Mouse (Mus musculus) B cell, adult (primary cell): ENCODE measurements around the gene Supt5. TPM values are rescaled to one million over a fixed set of nuclear protein-coding genes. Genes with fewer than 3 reads are reported as not detected.

Experiments
- total RNA-seq: library from RNA; stranded (reverse); gene quantifications from 4 replicates; pipeline ENCODE4 v1.2.4, GENCODE M21; 2023; ENCODE audit not compliant: inconsistent age

Gene Supt5
- total RNA-seq, result 158 to 171 TPM (median 163 TPM) in 4 replicates

GRCm38 (mm10) chr7:28338108-28338998, at the start of gene Supt5:
Gene Supt5, minus strand, starts transcription at chr7:28338746.

GRCm38 (mm10) chr7:28380237-28381016, 41.9 kb upstream of the Supt5 start, which contains the start of gene Zfp36:
Gene Zfp36, minus strand, starts transcription at chr7:28380253.

DNA sequence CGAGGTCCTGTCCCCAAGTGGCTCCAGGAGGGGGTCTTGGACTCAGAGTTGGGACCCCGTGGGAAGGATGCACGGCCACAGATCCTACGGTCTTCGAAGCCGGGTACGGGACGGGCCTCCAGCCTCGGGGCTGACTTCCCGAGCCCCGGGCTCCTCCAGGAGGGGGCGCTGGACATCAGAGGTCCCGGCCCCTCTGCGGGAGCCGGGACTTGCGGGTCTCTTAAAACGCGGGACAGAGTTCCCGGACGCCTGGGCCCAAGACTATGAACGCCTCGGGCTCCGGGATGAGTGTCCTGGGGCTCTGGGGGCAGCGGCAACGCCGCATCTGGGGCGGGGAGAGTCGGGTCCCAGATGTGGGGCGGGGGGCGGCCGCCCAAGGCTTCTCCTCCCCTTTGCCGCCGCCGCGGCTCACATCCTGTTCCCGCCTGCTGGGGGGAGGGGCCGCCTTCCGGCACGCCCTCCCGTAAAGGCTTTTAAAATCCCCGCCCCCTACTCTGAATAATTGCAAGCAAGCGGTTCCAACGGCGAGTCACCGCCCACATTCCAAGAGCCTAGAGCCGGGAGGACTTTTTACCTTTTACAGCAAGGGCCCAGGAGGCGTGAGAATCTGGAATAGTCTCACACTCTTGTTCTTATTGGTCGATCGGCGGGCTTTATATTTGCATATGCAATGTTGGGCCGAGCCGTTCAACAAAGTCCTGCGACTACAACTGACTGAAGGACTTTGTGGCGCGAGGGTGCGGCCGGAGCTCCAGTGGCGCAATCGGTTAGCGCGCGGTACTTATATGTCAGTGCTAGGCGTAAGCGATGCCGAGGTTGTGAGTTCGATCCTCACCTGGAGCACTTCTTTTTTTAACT, 33.9 kb upstream of the Supt5 start, which contains the start of gene Plekhg2:
Plekhg2 (minus strand) TSS at position 349 of the 858 bp plus-strand sequence.

GRCm38 (mm10) chr7:28350155-28350883, 11.8 kb upstream of the Supt5 start, which contains the start of gene Rps16:
Gene Rps16, plus strand, starts transcription at chr7:28350652.

DNA sequence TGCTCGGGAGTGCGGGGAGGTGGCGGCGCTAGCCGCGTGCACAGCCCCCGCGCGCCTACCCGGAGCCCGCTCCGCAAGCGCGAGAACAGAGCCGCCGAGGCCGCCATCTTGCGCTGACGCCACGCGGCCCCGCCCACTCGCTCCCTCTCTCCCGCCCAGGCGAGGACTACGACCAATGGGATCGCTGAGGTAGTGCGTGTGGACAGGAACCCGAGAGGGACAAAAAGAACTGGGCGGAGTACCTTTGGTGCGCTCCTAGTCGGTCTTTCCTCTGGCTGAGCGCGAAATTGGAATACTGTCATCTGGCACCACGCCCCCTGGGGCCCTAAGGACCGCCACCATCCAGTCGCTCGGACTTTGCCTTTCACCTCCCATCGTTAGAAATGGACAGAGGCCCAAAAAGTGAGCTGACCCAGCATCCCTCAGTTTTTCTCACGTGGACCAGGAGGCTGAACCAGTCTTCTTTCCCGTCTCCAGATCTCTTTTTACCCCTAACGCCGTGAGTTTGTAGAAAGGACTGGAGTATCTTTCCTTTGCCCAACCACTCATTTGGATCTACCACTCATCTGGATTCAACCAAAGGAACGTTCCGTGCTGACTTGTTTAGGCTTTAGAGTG, 26.5 kb downstream of the Supt5 start, which contains the start of gene Timm50:
Timm50 (minus strand) TSS at position 147 of the 618 bp plus-strand sequence.

DNA sequence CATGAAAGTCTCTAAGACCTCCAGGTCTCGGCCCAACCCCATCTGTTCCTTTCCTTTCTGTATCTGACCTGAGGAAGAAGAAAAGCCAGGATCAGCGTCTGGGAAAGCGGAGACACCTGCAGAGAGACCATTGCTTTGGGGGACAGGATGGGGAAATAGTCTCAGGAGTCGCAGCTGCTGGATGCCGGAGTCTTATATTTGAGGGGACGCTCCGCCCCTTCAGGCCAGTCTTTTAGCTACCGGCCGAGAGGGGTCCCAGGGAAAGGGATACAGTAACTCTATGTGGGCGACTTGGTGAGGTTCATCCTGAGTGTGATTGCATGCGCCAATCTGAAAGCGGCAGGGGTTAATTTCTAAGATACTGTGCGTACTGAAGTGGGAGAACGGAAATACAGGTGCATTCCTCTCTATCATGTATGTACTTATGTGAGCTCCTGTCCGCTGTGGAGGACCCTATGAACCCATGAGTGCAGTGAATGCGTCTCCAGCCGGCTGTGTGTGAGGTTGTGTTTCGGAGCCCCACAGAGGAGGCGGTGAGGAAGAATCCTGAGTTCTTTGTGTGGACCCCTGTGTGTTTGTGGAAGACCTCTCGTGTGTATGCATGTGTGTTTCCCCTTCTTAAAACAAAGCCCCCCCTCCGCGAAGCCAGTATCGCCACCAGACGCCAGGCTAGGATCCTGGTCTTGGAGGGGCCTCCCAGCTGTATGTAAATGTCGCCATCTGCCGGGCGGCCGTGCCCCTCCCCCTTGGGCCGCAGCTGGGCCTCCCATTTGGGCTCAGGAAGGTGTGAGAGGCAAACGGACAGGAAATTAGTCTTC, 36.7 kb downstream of the Supt5 start, which contains the start of gene Dll3:
Dll3 (minus strand) TSS at position 623 of the 818 bp plus-strand sequence.

DNA sequence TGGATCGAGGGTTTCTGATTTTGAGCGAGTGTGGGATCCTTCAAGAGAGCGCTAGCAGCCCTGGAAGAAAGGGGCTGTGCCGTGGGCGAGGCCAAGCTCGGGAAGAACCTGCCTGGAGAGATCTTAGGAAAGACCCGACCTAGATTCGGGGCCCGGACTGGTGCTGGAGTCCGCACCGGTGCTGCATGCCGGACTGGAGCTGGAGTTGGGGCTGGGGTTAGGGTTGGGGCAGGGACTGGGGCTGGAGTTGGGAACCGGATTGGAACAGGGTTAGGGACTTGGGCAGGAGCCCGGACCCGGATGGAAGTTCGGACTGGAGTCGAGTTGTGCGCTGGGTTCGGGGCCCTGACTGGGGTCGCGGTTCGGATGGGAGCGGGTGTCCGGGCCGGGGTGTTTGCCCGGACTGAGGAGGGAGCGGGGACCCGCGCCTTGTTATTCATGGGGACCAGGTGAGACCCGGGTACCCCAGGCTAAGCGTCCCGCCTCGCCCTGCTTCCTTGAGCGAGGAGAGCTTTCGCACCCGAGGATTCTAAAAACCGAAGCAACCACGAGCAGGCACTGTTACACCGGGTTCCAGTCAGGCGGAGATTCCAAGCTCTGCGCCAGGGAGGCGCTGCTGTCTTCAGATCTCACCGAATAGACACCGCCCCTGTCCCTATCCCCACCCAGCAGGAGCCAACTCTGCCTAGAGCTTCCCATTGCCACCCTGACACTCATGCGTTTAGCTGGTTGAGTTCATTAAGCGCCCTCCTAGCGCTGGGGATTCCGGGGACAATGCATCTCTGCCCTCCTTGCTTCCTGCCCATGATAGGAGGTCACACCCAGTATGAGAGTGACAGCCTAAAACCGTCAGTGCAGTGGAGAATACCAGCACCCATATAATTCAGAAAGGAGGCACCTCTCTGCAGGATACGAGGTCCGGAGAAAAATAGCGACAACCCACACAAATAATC, 47.6 kb downstream of the Supt5 start, which contains the start of gene Selenov:
Selenov (minus strand) TSS at position 549 of the 953 bp plus-strand sequence.

DNA sequence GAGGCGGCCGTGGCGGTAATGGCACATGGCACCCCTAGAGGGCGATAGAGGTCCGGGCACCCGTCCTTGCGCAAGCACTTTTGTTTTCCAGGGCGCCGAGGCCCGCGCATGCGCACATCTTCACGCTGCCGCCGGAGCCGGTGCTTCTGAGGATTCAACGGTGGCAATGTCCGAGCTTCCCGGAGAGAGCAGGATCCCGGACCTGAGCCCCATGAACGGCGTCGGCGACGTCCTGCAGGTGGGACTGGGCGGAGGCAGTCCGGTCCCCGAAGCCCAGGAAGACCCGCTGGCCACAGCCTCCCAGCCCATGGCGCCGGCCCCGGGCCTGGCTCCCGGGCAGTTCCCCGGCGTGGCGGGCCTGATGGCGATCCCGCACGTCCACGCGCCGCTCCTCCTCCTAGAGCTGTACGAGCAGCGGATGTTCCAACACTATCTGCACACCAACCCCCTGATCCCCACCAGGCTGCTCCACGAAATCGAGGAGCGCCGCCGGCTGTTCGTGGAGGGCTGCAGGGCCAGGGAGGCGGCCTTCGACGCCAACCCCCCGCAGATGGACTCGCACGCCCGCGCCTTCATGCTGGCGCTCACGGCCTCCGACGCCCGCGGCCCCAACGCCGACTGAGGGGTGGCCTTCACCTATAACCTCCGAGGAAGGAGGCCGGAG, 60.8 kb downstream of the Supt5 start, which contains the start of gene Eid2b:
Eid2b (plus strand) TSS at position 125 of the 664 bp plus-strand sequence.

GRCm38 (mm10) chr7:28267129-28268041, 71.2 kb downstream of the Supt5 start, which contains the start of gene Eid2:
Gene Eid2, plus strand, starts transcription at chr7:28267881.

Other genes starting within 250 kb of the Supt5 start
- gene 9530053A07Rik, start 209.3 kb downstream of the Supt5 start, total RNA-seq, result not detected in 4 replicates
- gene Fbl, start 169.0 kb downstream of the Supt5 start, total RNA-seq, result 234 to 240 TPM (median 237 TPM) in 4 replicates
- 20.5 to 23.5 TPM (median 21.3 TPM) in 4 replicates for gene Dyrk1b, start 159.3 kb downstream of the Supt5 start, total RNA-seq
- 1.1 to 1.7 TPM (median 1.2 TPM) in 4 replicates for gene Eid2, start 70.9 kb downstream of the Supt5 start, total RNA-seq
- gene Eid2b, start 61.0 kb downstream of the Supt5 start, total RNA-seq, result 2.6 to 4.1 TPM (median 3.5 TPM) in 4 replicates
- gene Selenov, start 47.6 kb downstream of the Supt5 start, total RNA-seq, result not detected in 4 replicates
- not detected in 4 replicates for gene Dll3, start 36.5 kb downstream of the Supt5 start, total RNA-seq
- gene Timm50, start 26.7 kb downstream of the Supt5 start, total RNA-seq, result 38.7 to 46.9 TPM (median 40.5 TPM) in 4 replicates
- gene Rps16, start 11.9 kb upstream of the Supt5 start, total RNA-seq, result 3,144 to 3,281 TPM (median 3,251 TPM) in 4 replicates
- 130 to 140 TPM (median 135 TPM) in 4 replicates for gene Plekhg2, start 33.9 kb upstream of the Supt5 start, total RNA-seq
- 825 to 993 TPM (median 925 TPM) in 4 replicates for gene Zfp36, start 41.5 kb upstream of the Supt5 start, total RNA-seq
- 14.1 to 19.0 TPM (median 15.8 TPM) in 4 replicates for gene Med29, start 54.0 kb upstream of the Supt5 start, total RNA-seq
- 151 to 162 TPM (median 156 TPM) in 4 replicates for gene Paf1, start 54.2 kb upstream of the Supt5 start, total RNA-seq
- 241 to 264 TPM (median 247 TPM) in 4 replicates for gene Gmfg, start 98.7 kb upstream of the Supt5 start, total RNA-seq
- gene Lrfn1, start 113.2 kb upstream of the Supt5 start, total RNA-seq, result 0.93 to 1.6 TPM (median 1.2 TPM) in 4 replicates
- not detected in 4 replicates for gene Ifnl2, start 171.7 kb upstream of the Supt5 start, total RNA-seq
- not detected in 4 replicates for gene Ifnl3, start 184.1 kb upstream of the Supt5 start, total RNA-seq
- not detected in 4 replicates for gene Sycn, start 202.1 kb upstream of the Supt5 start, total RNA-seq
- gene Nccrp1, start 208.5 kb upstream of the Supt5 start, total RNA-seq, result not detected in 4 replicates